Comparison of ENCODE assay signal across 31 mouse cellular contexts in genomic region chr11:87553342-87553741, GRCm38 (mm10). TPM values are rescaled to one million over a fixed set of nuclear protein-coding genes. Genes with fewer than 3 reads are reported as not detected.
"Had no signal": no experiment of that assay in that cellular context is flagged by ENCODE, and none has a peak within 500 bp of the region (broad histone marks: within the 10 kb centered on the region; RNA-seq: fewer than 3 reads in every experiment).

No protein-coding gene starts in this region.

- H3K36me3 ChIP-seq: heart, embryonic 13.5 days; heart, embryonic 15.5 days; hindbrain, embryonic 13.5 days; hindbrain, embryonic 15.5 days; kidney, embryonic 15.5 days; limb, embryonic 13.5 days; limb, embryonic 15.5 days had no signal

- H3K4me3 ChIP-seq: heart, adult 2 months; heart, embryonic 13.5 days; heart, embryonic 15.5 days; hindbrain, embryonic 13.5 days; hindbrain, embryonic 15.5 days; kidney, embryonic 15.5 days; limb, embryonic 13.5 days; limb, embryonic 15.5 days had no signal

- H3K27me3 ChIP-seq: heart, embryonic 13.5 days; heart, embryonic 15.5 days; hindbrain, embryonic 13.5 days; hindbrain, embryonic 15.5 days; kidney, embryonic 15.5 days; limb, embryonic 13.5 days; limb, embryonic 15.5 days had no signal

- H3K27ac ChIP-seq: hindbrain, embryonic 13.5 days; hindbrain, embryonic 15.5 days; hindbrain, postnatal 0 days; kidney, embryonic 15.5 days; kidney, postnatal 0 days; limb, embryonic 13.5 days; limb, embryonic 15.5 days had no signal

- H3K9me3 ChIP-seq: heart, embryonic 13.5 days; heart, embryonic 15.5 days; hindbrain, embryonic 13.5 days; hindbrain, embryonic 15.5 days; kidney, embryonic 15.5 days; limb, embryonic 13.5 days; limb, embryonic 15.5 days had no signal

- ATAC-seq: hindbrain, postnatal 0 days; intestine, embryonic 16.5 days had no signal

- H3K4me2 ChIP-seq: heart, embryonic 11.5 days; heart, embryonic 13.5 days; heart, embryonic 15.5 days; hindbrain, embryonic 13.5 days; hindbrain, embryonic 15.5 days; kidney, embryonic 15.5 days; limb, embryonic 13.5 days; limb, embryonic 15.5 days had no signal

- DNase-seq: gastrocnemius, postnatal 14 days; gastrocnemius, postnatal 36 days; heart, adult 11 months; heart, adult 2 months; heart, postnatal 14 days; heart, postnatal 36 days; kidney, adult 11 months; kidney, adult 2 months; kidney, adult 9 months; kidney, postnatal 14 days; kidney, postnatal 36 days; layer of hippocampus, adult 9-11 months; layer of hippocampus, postnatal 36 days; left cerebral cortex, postnatal 4 days had no signal

- H3K9ac ChIP-seq: heart, embryonic 13.5 days; heart, embryonic 15.5 days; hindbrain, embryonic 13.5 days; hindbrain, embryonic 15.5 days; kidney, embryonic 15.5 days; limb, embryonic 13.5 days; limb, embryonic 15.5 days had no signal

- H3K4me1 ChIP-seq: hindbrain, embryonic 13.5 days; hindbrain, embryonic 15.5 days; limb, embryonic 15.5 days had no signal

RNA-seq across cellular contexts. Expression of gene Gm11492, which starts 13.1 kb away (rescaled TPM):
- polyA plus RNA-seq: frontal cortex, adult 2 months; heart, embryonic 11.5 days; heart, embryonic 13.5 days; heart, embryonic 15.5 days; heart, postnatal 0 days; hindbrain, embryonic 11.5 days; hindbrain, embryonic 13.5 days; hindbrain, embryonic 15.5 days; hindbrain, postnatal 0 days; intestine, embryonic 14.5 days; intestine, embryonic 16.5 days; kidney, adult 2 months; kidney, embryonic 15.5 days; kidney, postnatal 0 days; large intestine, adult 2 months; limb, embryonic 11.5 days; limb, embryonic 13.5 days; limb, embryonic 15.5 days had no signal
